Mouse (Mus musculus) limb, embryonic 15.5 days (tissue): Measurements from ENCODE around the gene Armh3. TPM values are rescaled to one million over a fixed set of nuclear protein-coding genes. Genes with fewer than 3 reads are reported as not detected.
A peak's percentile ranks its signal among the peaks of the same experiment; 100 is the strongest.

Experiments used
- ATAC-seq: fragments of 200-750 bp; cut with Nextera tagmentation; 2 replicates; pipeline ENCODE4 v1.8.0; 2017; ENCODE audit warnings: low read depth, moderate TSS enrichment; ENCODE audit not compliant: insufficient number of reproducible peaks, low FRiP score, low TSS enrichment
- H3K27ac ChIP-seq: fragments of 300-500 bp; sonication (generic); 2 replicates; pipeline ENCODE4 v1.5.1; 2015; ENCODE audit warnings: moderate library complexity, mild to moderate bottlenecking, inconsistent platforms
- H3K27me3 ChIP-seq: fragments of 300-500 bp; sonication (generic); 2 replicates; pipeline ENCODE4 v1.6.1; 2015; ENCODE audit warnings: inconsistent platforms
- H3K36me3 ChIP-seq: fragments of 300-500 bp; sonication (generic); 2 replicates; pipeline ENCODE4 v1.6.1; 2015; ENCODE audit warnings: inconsistent platforms
- H3K4me1 ChIP-seq: fragments of 300-500 bp; sonication (generic); 2 replicates; pipeline ENCODE4 v1.6.1; 2015; ENCODE audit warnings: inconsistent platforms
- H3K4me2 ChIP-seq: fragments of 300-500 bp; sonication (generic); 2 replicates; pipeline ENCODE4 v1.6.1; 2015; ENCODE audit warnings: mild to moderate bottlenecking, inconsistent platforms
- H3K4me3 ChIP-seq: fragments of 300-500 bp; sonication (generic); 2 replicates; pipeline ENCODE4 v1.5.1; 2015; ENCODE audit warnings: mild to moderate bottlenecking, inconsistent platforms
- H3K9ac ChIP-seq: fragments of 300-500 bp; sonication (generic); 2 replicates; pipeline ENCODE4 v1.6.1; 2015; ENCODE audit warnings: inconsistent platforms
- H3K9me3 ChIP-seq: fragments of 300-500 bp; sonication (generic); 2 replicates; pipeline ENCODE4 v1.6.1; 2016; ENCODE audit warnings: inconsistent platforms
- WGBS: fragments of 180-500 bp; shearing (Covaris S2); methylation state at CpG from one replicate; pipeline ENCODE4 v1.1.7; 2015; 5-methylcytosine and 5-hydroxymethylcytosine counted together
- polyA plus RNA-seq: library from polyadenylated mRNA; unstranded; fragments of >200 nt; fragmentation: Nextera tagmentation; extraction: Ambion mirVana; gene quantifications from 2 replicates; pipeline ENCODE4 v1.2.1, GENCODE M21; 2015

Armh3 gene
- polyA plus RNA-seq, 1 experiment from 2014 or later, result 16.3 TPM

DNA sequence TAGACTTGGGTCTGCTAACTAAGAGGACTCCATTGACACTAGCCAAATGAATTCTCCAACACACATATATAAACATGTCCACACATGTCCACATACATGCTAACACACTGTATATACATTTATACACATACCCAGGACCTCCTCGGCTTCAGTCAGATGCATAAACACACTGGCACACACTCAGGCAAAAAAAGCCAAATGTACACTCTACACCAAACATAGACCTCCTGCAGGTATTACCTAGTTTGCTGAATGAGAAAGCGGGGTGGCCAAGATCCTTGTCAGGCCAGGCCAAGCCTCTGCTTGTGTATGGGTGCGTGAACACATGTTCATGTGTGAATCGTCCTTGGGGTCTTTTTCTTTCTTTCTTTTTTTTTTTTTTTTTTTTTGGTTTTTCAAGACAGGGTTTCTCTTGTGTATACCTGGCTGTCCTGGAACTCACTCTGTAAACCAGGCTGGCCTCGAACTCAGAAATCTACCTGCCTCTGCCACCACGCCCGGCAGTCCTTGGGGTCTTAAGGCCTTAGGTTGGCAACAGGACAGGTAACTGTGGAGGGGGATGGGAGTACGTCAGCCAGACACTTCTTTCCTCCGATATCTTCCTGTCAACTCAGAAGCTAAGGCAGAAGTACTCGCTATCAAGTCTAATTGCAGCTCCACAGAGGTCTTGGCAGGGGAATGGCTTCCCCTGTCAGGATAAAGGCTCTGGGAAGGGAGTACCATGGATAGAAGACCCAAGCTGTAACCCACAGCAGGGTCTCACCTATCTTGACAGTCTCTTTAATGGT lies 32.1 kb upstream of the Armh3 start:
- Histone ChIP-seq H3K27ac (no peak overlapping the region), H3K9ac (no peak overlapping the region), H3K4me2 (no peak overlapping the region), H3K36me3 (peaks cover 52% of the 10 kb centered on the region), H3K27me3 (no peaks in the 10 kb centered on the region), H3K4me1 (0 out of 2 replicates have a peak, but pooled peaks cover 7% of the 10 kb centered on the region), H3K9me3 (no peaks in the 10 kb centered on the region), H3K4me3 (no peak overlapping the region)
- no peak for ATAC-seq
- 95% methylated on average over 10 of the region's 10 CpGs for WGBS

GRCm38 (mm10) chr19:46029652-46030051 lies 31.4 kb upstream of the Armh3 start:
- no peak for ATAC-seq
- 0 out of 2 replicates have a peak, but pooled peaks cover 7% of the 10 kb centered on the region for H3K4me1 ChIP-seq
- no peak overlapping the region for H3K27ac ChIP-seq
- H3K9me3 ChIP-seq, result no peaks in the 10 kb centered on the region
- WGBS, result 93% methylated on average over 1 of the region's 1 CpGs
- no peak overlapping the region for H3K9ac ChIP-seq
- H3K27me3 ChIP-seq, result no peaks in the 10 kb centered on the region
- peaks cover 45% of the 10 kb centered on the region for H3K36me3 ChIP-seq
- no peak overlapping the region for H3K4me3 ChIP-seq
- H3K4me2 ChIP-seq, result no peak overlapping the region

DNA sequence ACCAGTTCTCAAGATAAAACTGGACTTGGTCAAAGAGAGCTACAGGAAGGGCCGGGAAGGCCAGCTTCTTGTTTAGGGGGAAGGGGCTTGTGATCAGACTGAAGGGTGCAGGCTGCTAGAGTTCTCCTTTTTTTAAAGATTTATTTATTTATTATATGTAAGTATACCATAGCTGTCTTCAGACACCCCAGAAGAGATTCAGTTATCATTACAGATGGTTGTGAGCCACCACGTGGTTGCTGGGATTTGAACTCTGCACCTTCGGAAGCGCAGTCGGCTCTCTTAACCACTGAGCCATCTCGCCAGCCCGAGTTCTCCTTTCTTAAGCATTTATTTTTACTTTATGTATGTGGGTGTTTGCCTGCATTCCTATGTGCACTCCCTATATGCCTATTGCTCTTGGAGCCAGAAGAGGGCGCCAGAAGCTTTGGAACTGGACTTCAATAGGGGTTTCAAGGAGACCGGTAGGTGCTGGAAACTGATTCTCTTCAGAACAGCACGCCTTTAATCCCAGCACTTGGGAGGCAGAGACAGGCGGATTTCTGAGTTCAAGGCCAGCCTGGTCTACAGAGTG lies 30.5 kb upstream of the Armh3 start:
- no peak for ATAC-seq
- Histone ChIP-seq H3K4me2 (no peak overlapping the region), H3K9ac (no peak overlapping the region), H3K36me3 (peaks cover 36% of the 10 kb centered on the region), H3K4me1 (0 out of 2 replicates have a peak, but pooled peaks cover 7% of the 10 kb centered on the region), H3K27ac (no peak overlapping the region), H3K27me3 (no peaks in the 10 kb centered on the region), H3K4me3 (no peak overlapping the region), H3K9me3 (no peaks in the 10 kb centered on the region)
- WGBS, result 72% methylated on average over 11 of the region's 11 CpGs

GRCm38 (mm10) chr19:46026567-46026966 lies 28.3 kb upstream of the Armh3 start:
- no peak for ATAC-seq
- Histone ChIP-seq H3K9me3 (no peaks in the 10 kb centered on the region), H3K4me3 (no peak overlapping the region), H3K36me3 (peaks cover 14% of the 10 kb centered on the region), H3K4me1 (0 out of 2 replicates have a peak, but pooled peaks cover 7% of the 10 kb centered on the region), H3K27ac (no peak overlapping the region), H3K27me3 (no peaks in the 10 kb centered on the region), H3K9ac (no peak overlapping the region), H3K4me2 (no peak overlapping the region)
- WGBS, result 50% methylated on average over 8 of the region's 8 CpGs

GRCm38 (mm10) chr19:46024959-46025358 lies 26.7 kb upstream of the Armh3 start:
- Histone ChIP-seq H3K36me3 (0 out of 2 replicates have a peak, but pooled peaks cover under 1% of the 10 kb centered on the region), H3K9ac (no peak overlapping the region), H3K27me3 (no peaks in the 10 kb centered on the region), H3K4me1 (0 out of 2 replicates have a peak, but pooled peaks cover 7% of the 10 kb centered on the region), H3K9me3 (no peaks in the 10 kb centered on the region), H3K4me3 (no peak overlapping the region), H3K4me2 (no peak overlapping the region), H3K27ac (0 out of 2 replicates have a peak overlapping the region, but pooled peaks have one; percentile 40)
- ATAC-seq, result no peak
- WGBS, result 65% methylated on average over 6 of the region's 6 CpGs

- no peak overlapping the region for H3K9ac ChIP-seq
- 0 out of 2 replicates have a peak, but pooled peaks cover 4% of the 10 kb centered on the region for H3K4me1 ChIP-seq
- H3K9me3 ChIP-seq, result no peaks in the 10 kb centered on the region
- H3K4me2 ChIP-seq, result no peak overlapping the region
- 60% methylated on average over 2 of the region's 2 CpGs for WGBS
- no peak for ATAC-seq
- no peak overlapping the region for H3K4me3 ChIP-seq
- H3K27me3 ChIP-seq, result no peaks in the 10 kb centered on the region
- H3K27ac ChIP-seq, result no peak overlapping the region
- H3K36me3 ChIP-seq, result no peaks in the 10 kb centered on the region
Measured at GRCm38 (mm10) chr19:46016023-46016422, 17.7 kb upstream of the Armh3 start.

GRCm38 (mm10) chr19:46014572-46015178 lies 16.4 kb upstream of the Armh3 start:
- 0 out of 2 replicates have a peak, but pooled peaks cover 4% of the 10 kb centered on the region for H3K4me1 ChIP-seq
- no peak for ATAC-seq
- no peak overlapping the region for H3K9ac ChIP-seq
- no peaks in the 10 kb centered on the region for H3K36me3 ChIP-seq
- no peak overlapping the region for H3K4me2 ChIP-seq
- no peak overlapping the region for H3K27ac ChIP-seq
- H3K27me3 ChIP-seq, result no peaks in the 10 kb centered on the region
- no peak overlapping the region for H3K4me3 ChIP-seq
- H3K9me3 ChIP-seq, result no peaks in the 10 kb centered on the region
- WGBS, result 33% methylated on average over 12 of the region's 12 CpGs

GRCm38 (mm10) chr19:46005680-46006079 lies 7.4 kb upstream of the Armh3 start:
- Histone ChIP-seq H3K27ac (no peak overlapping the region), H3K36me3 (no peaks in the 10 kb centered on the region; the same call in 1 of the 2 replicates), H3K9me3 (no peaks in the 10 kb centered on the region), H3K27me3 (no peaks in the 10 kb centered on the region), H3K4me2 (no peak overlapping the region), H3K9ac (no peak overlapping the region), H3K4me1 (peaks cover 26% of the 10 kb centered on the region), H3K4me3 (no peak overlapping the region)
- no peak for ATAC-seq
- 82% methylated on average over 7 of the region's 7 CpGs for whole genome bisulfite sequencing

GRCm38 (mm10) chr19:46004814-46005466 lies 6.7 kb upstream of the Armh3 start:
- WGBS, result 80% methylated on average over 17 of the region's 17 CpGs
- Histone ChIP-seq H3K9me3 (no peaks in the 10 kb centered on the region), H3K27me3 (no peaks in the 10 kb centered on the region), H3K27ac (no peak overlapping the region), H3K4me2 (peak overlapping the region; percentile 99; the same call in 1 of the 2 replicates), H3K4me1 (peaks cover 26% of the 10 kb centered on the region), H3K9ac (no peak overlapping the region), H3K36me3 (no peaks in the 10 kb centered on the region; the same call in 1 of the 2 replicates), H3K4me3 (no peak overlapping the region; the same call in 1 of the 2 replicates)
- ATAC-seq, result no peak

GRCm38 (mm10) chr19:46003371-46004226 lies 5.3 kb upstream of the Armh3 start, which contains the start of gene Hps6:
Hps6 (plus strand) TSS chr19:46003508.
- Histone ChIP-seq H3K9ac (peak within 1 kb of the TSS; percentile 77), H3K27ac (peak within 1 kb of the TSS; percentile 50; the same call in 1 of the 2 replicates), H3K9me3 (no peaks in the 10 kb centered on the region), H3K4me2 (peak within 1 kb of the TSS; percentile 99), H3K27me3 (no peaks in the 10 kb centered on the region), H3K4me1 (peaks cover 26% of the 10 kb centered on the region), H3K36me3 (no peaks in the 10 kb centered on the region; the same call in 1 of the 2 replicates), H3K4me3 (peak within 1 kb of the TSS; percentile 74)
- WGBS, result 2% methylated on average over 69 of the region's 70 CpGs
- peak; percentile 37; the same call in 1 of the 2 replicates for ATAC-seq

DNA sequence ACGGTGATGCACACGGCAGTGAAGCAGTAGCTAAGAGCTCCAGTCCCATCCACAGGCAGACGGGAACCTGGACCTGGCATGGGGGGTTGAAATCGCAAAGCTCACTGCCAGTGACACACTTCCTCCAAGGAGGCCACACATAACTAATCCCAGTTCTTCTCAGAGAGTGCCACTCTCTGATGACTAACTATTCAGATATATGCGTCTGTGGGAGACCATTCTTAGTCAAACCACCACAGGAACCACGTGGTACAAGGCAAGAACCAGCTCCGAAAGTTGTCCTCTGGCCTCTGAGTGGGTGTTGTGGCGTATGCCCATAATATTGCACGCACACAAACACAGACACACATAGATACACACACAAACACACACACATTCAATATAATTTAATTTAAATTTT lies 4.0 kb upstream of the Armh3 start:
- H3K4me3 ChIP-seq, result no peak overlapping the region
- WGBS, result 81% methylated on average over 9 of the region's 9 CpGs
- H3K4me2 ChIP-seq, result no peak overlapping the region
- H3K9ac ChIP-seq, result no peak overlapping the region
- H3K9me3 ChIP-seq, result no peaks in the 10 kb centered on the region
- H3K27me3 ChIP-seq, result no peaks in the 10 kb centered on the region
- H3K4me1 ChIP-seq, result peaks cover 31% of the 10 kb centered on the region
- no peak overlapping the region for H3K27ac ChIP-seq
- ATAC-seq, result no peak
- no peaks in the 10 kb centered on the region for H3K36me3 ChIP-seq
